Mouse (Mus musculus) intestine, postnatal 0 days (tissue): ENCODE data around the gene Tbc1d16. TPM values are rescaled to one million over a fixed set of nuclear protein-coding genes. Genes with fewer than 3 reads are reported as not detected.
"Not testable (repeated sequence)": the region's sequence is repeated elsewhere in the genome, so short reads cannot be mapped to it uniquely, and the experiment has no call there.

Source experiments
- ATAC-seq: fragments of 200-750 bp; cut with Nextera tagmentation; 2 replicates; pipeline ENCODE4 v1.8.0; 2017; ENCODE audit warnings: mild to moderate bottlenecking, moderate TSS enrichment, moderate library complexity
- H3K27ac ChIP-seq: fragments of 300-500 bp; sonication (generic); 2 replicates; pipeline ENCODE4 v1.5.1; 2014; ENCODE audit warnings: mild to moderate bottlenecking, low read depth, low read length, moderate library complexity
- H3K27me3 ChIP-seq: fragments of 300-500 bp; sonication (generic); replicated peaks from 2 replicates; pipeline ENCODE4 v1.6.1; 2014; ENCODE audit warnings: low read length, mixed read lengths; ENCODE audit not compliant: control insufficient read depth, insufficient read depth
- H3K36me3 ChIP-seq: fragments of 300-500 bp; sonication (generic); 2 replicates; pipeline ENCODE4 v1.6.1; 2014; ENCODE audit warnings: mild to moderate bottlenecking, moderate library complexity; ENCODE audit not compliant: control insufficient read depth, insufficient read depth
- H3K4me1 ChIP-seq: fragments of 300-500 bp; sonication (generic); replicated peaks from 2 replicates; pipeline ENCODE4 v1.6.1; 2014; ENCODE audit warnings: antibody characterized with exemption, low read length, mixed read lengths; ENCODE audit not compliant: control insufficient read depth, insufficient read depth
- H3K4me2 ChIP-seq: fragments of 300-500 bp; sonication (generic); replicated peaks from 2 replicates; pipeline ENCODE4 v1.6.1; 2014; ENCODE audit warnings: low read depth, mild to moderate bottlenecking, moderate library complexity
- H3K4me3 ChIP-seq: fragments of 300-500 bp; sonication (generic); 2 replicates; pipeline ENCODE4 v1.5.1; 2014; ENCODE audit warnings: low read depth, low read length
- H3K9ac ChIP-seq: fragments of 300-500 bp; sonication (generic); 2 replicates; pipeline ENCODE4 v1.6.1; 2014; ENCODE audit warnings: mild to moderate bottlenecking, low read depth, low read length
- H3K9me3 ChIP-seq: fragments of 300-500 bp; sonication (generic); 2 replicates; pipeline ENCODE4 v1.6.1; 2016; ENCODE audit warnings: mixed run types; ENCODE audit not compliant: control insufficient read depth
- CTCF ChIP-seq: sonication (generic); IDR thresholded peaks from 2 replicates; pipeline ENCODE4 v1.5.1; 2016; ENCODE audit warnings: low read depth, mild to moderate bottlenecking, control low read depth, antibody characterized with exemption, moderate library complexity
- WGBS: fragments of 180-500 bp; shearing (Covaris S2); extraction: QIAGEN DNeasy Blood & Tissue Kit; methylation state at CpG from one replicate; pipeline ENCODE4 v1.1.7; 2014; 5-methylcytosine and 5-hydroxymethylcytosine counted together
- polyA plus RNA-seq: library from polyadenylated mRNA; unstranded; fragments of >200 nt; fragmentation: Nextera tagmentation; extraction: Ambion mirVana; gene quantifications from 2 replicates; pipeline ENCODE4 v1.2.1, GENCODE M21; 2015

Gene Tbc1d16
- polyA plus RNA-seq, 1 experiment from 2014 or later, result 3.8 TPM

DNA sequence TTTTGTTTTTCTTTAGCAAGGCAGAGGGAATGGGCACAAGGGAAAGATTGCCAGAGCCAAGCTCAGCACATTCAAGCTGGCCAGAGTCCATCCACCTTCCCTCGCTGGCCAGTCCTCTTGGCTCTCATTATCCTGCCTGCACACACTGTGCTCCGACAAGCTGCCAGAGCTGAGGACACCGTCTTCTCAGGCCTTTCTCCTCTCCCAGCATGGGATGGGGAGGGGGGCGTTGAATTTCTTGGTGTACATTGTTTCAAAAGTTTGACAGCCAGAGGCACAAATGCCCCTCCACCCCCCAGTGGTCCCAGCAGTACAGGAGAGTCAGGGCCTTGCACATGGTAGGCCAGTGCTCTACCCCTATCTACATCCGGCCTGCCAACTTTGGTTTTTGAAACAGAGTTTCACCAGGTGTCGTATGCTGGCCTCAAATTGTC is 39.0 kb upstream of the Tbc1d16 start:
- Histone ChIP-seq H3K4me3 (no peak overlapping the region), H3K4me2 (peak overlapping the region; percentile 97), H3K27me3 (no peaks in the 10 kb centered on the region), H3K4me1 (no peaks in the 10 kb centered on the region), H3K27ac (peak overlapping the region; percentile 31; the same call in 1 of the 2 replicates), H3K36me3 (peaks cover 3% of the 10 kb centered on the region; the same call in 1 of the 2 replicates), H3K9me3 (no peaks in the 10 kb centered on the region), H3K9ac (no peak overlapping the region)
- WGBS, result 41% methylated on average over 6 of the region's 6 CpGs
- no peak for TF ChIP-seq CTCF
- peak; percentile 23; the same call in 1 of the 2 replicates for ATAC-seq

DNA sequence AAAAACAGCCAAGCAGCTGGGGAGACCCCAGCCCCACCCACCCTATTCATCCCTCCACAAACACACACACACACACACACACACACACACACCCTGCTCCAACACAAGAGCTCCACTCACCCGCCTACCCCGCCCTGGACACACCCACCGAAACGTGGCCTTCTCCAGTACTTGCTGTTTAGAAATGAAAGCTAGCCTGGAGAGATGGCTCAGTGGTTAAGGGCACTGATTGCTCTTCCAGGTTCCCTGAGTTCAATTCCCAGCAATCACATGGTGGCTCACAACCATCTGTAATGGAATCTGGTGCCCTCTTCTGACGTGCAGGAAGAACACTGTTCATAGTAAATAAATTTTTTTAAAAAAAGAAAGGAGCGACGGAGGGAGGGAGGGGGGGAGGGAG is 37.5 kb upstream of the Tbc1d16 start:
- no peak overlapping the region for H3K27ac ChIP-seq
- ATAC-seq, result no peak
- H3K9me3 ChIP-seq, result no peaks in the 10 kb centered on the region
- TF ChIP-seq CTCF, result no peak
- no peak overlapping the region for H3K9ac ChIP-seq
- no peak overlapping the region for H3K4me3 ChIP-seq
- no peaks in the 10 kb centered on the region for H3K27me3 ChIP-seq
- H3K4me1 ChIP-seq, result no peaks in the 10 kb centered on the region
- no peak overlapping the region for H3K4me2 ChIP-seq
- WGBS, result 69% methylated on average over 7 of the region's 7 CpGs
- H3K36me3 ChIP-seq, result peaks cover 3% of the 10 kb centered on the region; the same call in 1 of the 2 replicates

DNA sequence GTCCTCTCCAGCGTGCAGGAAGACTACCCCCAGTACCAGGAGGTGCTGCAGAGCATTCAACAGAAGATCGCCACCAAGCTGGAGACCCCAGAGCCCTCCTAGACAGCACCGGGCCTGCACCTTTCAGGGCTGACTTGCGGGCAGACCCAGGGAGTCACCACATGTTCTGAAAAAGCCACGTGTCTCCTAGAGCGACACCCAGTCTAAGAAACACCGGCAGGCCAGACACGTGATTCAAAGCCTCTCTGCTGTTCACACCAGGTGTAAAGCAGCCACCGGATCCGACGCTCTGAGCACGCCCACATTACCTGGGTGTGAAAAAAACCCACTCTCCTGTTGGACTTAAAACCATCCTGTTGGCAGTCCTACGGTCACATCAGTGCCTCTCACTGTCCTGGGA is 36.1 kb upstream of the Tbc1d16 start:
- Histone ChIP-seq H3K4me1 (no peaks in the 10 kb centered on the region), H3K36me3 (no peaks in the 10 kb centered on the region; the same call in 1 of the 2 replicates), H3K27me3 (no peaks in the 10 kb centered on the region), H3K4me2 (no peak overlapping the region), H3K9ac (no peak overlapping the region), H3K27ac (no peak overlapping the region), H3K4me3 (no peak overlapping the region), H3K9me3 (no peaks in the 10 kb centered on the region)
- ATAC-seq, result no peak
- TF ChIP-seq CTCF, result no peak
- WGBS, result 91% methylated on average over 13 of the region's 13 CpGs

- Histone ChIP-seq H3K36me3 (no peaks in the 10 kb centered on the region), H3K27ac (no peak overlapping the region), H3K4me2 (no peak overlapping the region), H3K9me3 (no peaks in the 10 kb centered on the region), H3K4me1 (no peaks in the 10 kb centered on the region), H3K9ac (no peak overlapping the region), H3K27me3 (no peaks in the 10 kb centered on the region), H3K4me3 (no peak overlapping the region)
- WGBS, result 85% methylated on average over 8 of the region's 8 CpGs
- no peak for ATAC-seq
- no peak for TF ChIP-seq CTCF
These were observed 31.7 kb upstream of the Tbc1d16 start for GRCm38 (mm10) chr11:119259977-119260376.

- TF ChIP-seq CTCF, result no peak
- no peak overlapping the region for H3K27ac ChIP-seq
- 0 out of 2 replicates have a peak overlapping the region, but pooled peaks have one; percentile 7 for H3K4me3 ChIP-seq
- no peaks in the 10 kb centered on the region for H3K9me3 ChIP-seq
- no peaks in the 10 kb centered on the region for H3K27me3 ChIP-seq
- H3K4me1 ChIP-seq, result no peaks in the 10 kb centered on the region
- 51% methylated on average over 23 of the region's 23 CpGs for WGBS
- ATAC-seq, result peak; percentile 50
- no peaks in the 10 kb centered on the region for H3K36me3 ChIP-seq
- H3K4me2 ChIP-seq, result peak overlapping the region; percentile 44
- H3K9ac ChIP-seq, result no peak overlapping the region
These were observed 30.4 kb upstream of the Tbc1d16 start for GRCm38 (mm10) chr11:119258572-119259322.

DNA sequence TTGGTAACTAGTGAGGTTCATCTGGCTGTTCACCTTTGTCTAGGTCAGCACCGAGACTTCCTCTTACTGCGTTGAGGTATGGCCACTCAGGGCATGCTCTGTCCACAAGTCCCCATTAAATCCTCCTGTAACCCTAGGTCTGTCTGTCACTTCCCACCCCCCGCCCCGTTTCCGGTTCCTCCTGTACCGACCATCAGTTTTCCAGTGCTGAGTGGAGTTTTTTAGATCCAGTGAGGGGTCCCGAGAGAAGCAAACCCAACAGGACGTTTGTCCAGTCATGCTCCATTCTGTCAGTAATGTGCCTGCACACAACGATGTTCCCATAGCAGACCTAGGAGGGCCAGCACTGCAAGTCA is 29.9 kb upstream of the Tbc1d16 start:
- peak overlapping the region; percentile 44 for H3K4me2 ChIP-seq
- H3K4me3 ChIP-seq, result no peak overlapping the region
- no peaks in the 10 kb centered on the region for H3K27me3 ChIP-seq
- H3K36me3 ChIP-seq, result no peaks in the 10 kb centered on the region
- no peaks in the 10 kb centered on the region for H3K4me1 ChIP-seq
- no peaks in the 10 kb centered on the region for H3K9me3 ChIP-seq
- TF ChIP-seq CTCF, result no peak
- ATAC-seq, result no peak
- no peak overlapping the region for H3K27ac ChIP-seq
- WGBS, result 56% methylated on average over 9 of the region's 9 CpGs
- no peak overlapping the region for H3K9ac ChIP-seq

DNA sequence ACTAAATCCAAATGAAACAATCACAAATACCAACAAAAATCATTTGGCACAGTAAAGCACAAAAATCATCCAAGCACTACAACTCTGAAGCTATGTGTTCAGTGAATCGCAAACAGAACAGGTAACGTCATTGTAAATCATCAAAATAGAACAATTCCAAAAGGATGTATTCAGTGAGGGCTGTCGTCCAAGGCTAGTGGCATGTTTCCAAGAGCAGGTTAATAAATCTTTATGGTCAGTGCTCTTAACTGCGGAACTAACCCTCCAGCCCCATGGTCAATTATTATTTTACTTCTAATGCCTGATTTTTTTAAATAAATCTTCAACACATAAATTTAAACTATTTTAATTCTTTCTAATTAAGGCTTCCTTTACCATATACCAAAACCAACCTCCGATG is 28.3 kb upstream of the Tbc1d16 start:
- H3K36me3 ChIP-seq, H3K27me3 ChIP-seq, H3K4me1 ChIP-seq, H3K27ac ChIP-seq, ATAC-seq, H3K9me3 ChIP-seq, H3K9ac ChIP-seq, H3K4me2 ChIP-seq, H3K4me3 ChIP-seq: not testable (repeated sequence)
- 57% methylated on average over 5 of the region's 5 CpGs for WGBS
